Mouse (Mus musculus): ENCODE measurements around the gene Slco4c1.

DNA sequence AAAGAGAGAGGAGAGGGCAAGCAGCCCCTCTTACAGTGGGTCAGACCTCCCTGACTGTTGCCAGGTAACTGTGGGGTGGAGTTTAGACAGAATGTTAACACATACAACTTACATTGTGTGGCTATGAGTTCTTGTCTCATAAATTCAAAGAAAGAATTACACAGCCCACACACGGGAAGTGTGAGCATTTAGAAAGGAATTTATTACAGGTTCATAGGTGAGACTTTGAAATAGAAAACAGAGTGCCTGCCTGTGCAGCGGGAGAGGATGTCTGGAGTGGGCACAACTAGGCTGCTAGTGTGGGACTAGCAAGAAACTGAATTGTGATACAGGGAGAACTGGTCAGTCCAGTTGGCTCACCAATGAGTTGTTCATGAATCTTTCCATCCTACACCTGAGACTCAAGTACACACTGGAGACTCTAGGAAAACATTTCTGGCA is 66.7 kb downstream of the Slco4c1 start:
- TF ChIP-seq CTCF (IDR thresholded peaks at IDR 0.05; ENCODE audit: control insufficient read depth, insufficient read depth, insufficient read length) (no peak), USF1 (IDR thresholded peaks at IDR 0.05; ENCODE audit: low read depth) (no peak), MAX (IDR thresholded peaks at IDR 0.05) (no peak), MYOD1 (IDR thresholded peaks at IDR 0.05; ENCODE audit: control insufficient read depth, insufficient read length, low read depth) (no peak), MYOG (IDR thresholded peaks at IDR 0.05; ENCODE audit: control insufficient read depth, extremely low read depth, insufficient read length) (no peak), FOSL1 (IDR thresholded peaks at IDR 0.05; ENCODE audit: insufficient read depth, low read length, poor library complexity, severe bottlenecking) (no peak), CEBPB (IDR thresholded peaks at IDR 0.05; ENCODE audit: low read depth) (no peak)
